Mouse (Mus musculus): ENCODE measurements around the gene Agr2.

The Agr2 gene

GRCm38 (mm10) chr12:36027171-36027570, 34.5 kb downstream of the Agr2 start:
- no peak for DNase-seq

- DNase-seq, result no peak
These were observed 36.4 kb downstream of the Agr2 start for GRCm38 (mm10) chr12:36028968-36029645.

GRCm38 (mm10) chr12:36029687-36030086, 37.0 kb downstream of the Agr2 start:
- no peak for DNase-seq

GRCm38 (mm10) chr12:36030660-36031363, 38.1 kb downstream of the Agr2 start:
- no peak for DNase-seq

GRCm38 (mm10) chr12:36032419-36032818, 39.7 kb downstream of the Agr2 start:
- no peak for DNase-seq

- no peak for DNase-seq
These were observed 42.8 kb downstream of the Agr2 start for GRCm38 (mm10) chr12:36035501-36035900.

- no peak for DNase-seq
These were observed 43.4 kb downstream of the Agr2 start for GRCm38 (mm10) chr12:36036121-36036520.

GRCm38 (mm10) chr12:36036776-36037175, 44.1 kb downstream of the Agr2 start:
- DNase-seq, result no peak

GRCm38 (mm10) chr12:36039541-36040084, 46.9 kb downstream of the Agr2 start:
- peak; percentile 42 for DNase-seq

- DNase-seq, result no peak
These were observed 48.0 kb downstream of the Agr2 start for GRCm38 (mm10) chr12:36040571-36041280.

GRCm38 (mm10) chr12:36041281-36041589, 48.5 kb downstream of the Agr2 start:
- no peak for DNase-seq

- peak; percentile 73 for DNase-seq
These were observed 49.1 kb downstream of the Agr2 start for GRCm38 (mm10) chr12:36041703-36042347.

GRCm38 (mm10) chr12:36042348-36042778, 49.7 kb downstream of the Agr2 start, which contains the start of gene Tspan13:
Gene Tspan13 (minus strand): TSS chr12:36042500.
- DNase-seq, result peak; percentile 97

GRCm38 (mm10) chr12:36044691-36045090, 52.0 kb downstream of the Agr2 start:
- no peak for DNase-seq

GRCm38 (mm10) chr12:36046196-36046595, 53.5 kb downstream of the Agr2 start:
- peak; percentile 34 for DNase-seq

- no peak for DNase-seq
These were observed 54.9 kb downstream of the Agr2 start for GRCm38 (mm10) chr12:36047593-36047992.

GRCm38 (mm10) chr12:36050276-36050675, 57.6 kb downstream of the Agr2 start:
- DNase-seq, result no peak
